Mouse (Mus musculus) gastrocnemius, postnatal 10 days (tissue): ENCODE measurements around the gene Smim24. TPM values are rescaled to one million over a fixed set of nuclear protein-coding genes. Genes with fewer than 3 reads are reported as not detected.

Experiments used
- DNase-seq: peaks from one replicate; pipeline ENCODE4 v3.0.0; 2021; ENCODE audit warnings: mixed read lengths
- total RNA-seq, 2 experiments: library from RNA; stranded (reverse); gene quantifications; 2 replicates each; pipeline ENCODE4 v1.2.3; 2021

Smim24 gene
- total RNA-seq, 2 experiments from 2014 or later = 0.65 TPM; not detected in 1

GRCm38 (mm10) chr10:81390678-81390965 lies 2.2 kb upstream of the Smim24 start:
- DNase-seq = no peak

GRCm38 (mm10) chr10:81392270-81392669 lies 581 bp upstream of the Smim24 start:
- no peak for DNase-seq

GRCm38 (mm10) chr10:81393456-81394063 lies 709 bp downstream of the Smim24 start:
- DNase-seq = no peak

- peak; percentile 75 for DNase-seq
These were observed 2.3 kb downstream of the Smim24 start for GRCm38 (mm10) chr10:81395127-81395526.

GRCm38 (mm10) chr10:81395865-81396264 lies 3.0 kb downstream of the Smim24 start:
- DNase-seq = no peak

- DNase-seq = no peak
These were observed 3.9 kb downstream of the Smim24 start for GRCm38 (mm10) chr10:81396749-81397148.

GRCm38 (mm10) chr10:81399296-81399695 lies 6.4 kb downstream of the Smim24 start:
- no peak for DNase-seq

- DNase-seq = no peak
These were observed 7.0 kb downstream of the Smim24 start for GRCm38 (mm10) chr10:81399798-81400308.

GRCm38 (mm10) chr10:81400371-81401204 lies 7.7 kb downstream of the Smim24 start:
- DNase-seq = no peak

- no peak for DNase-seq
These were observed 8.3 kb downstream of the Smim24 start for GRCm38 (mm10) chr10:81401205-81401520.

GRCm38 (mm10) chr10:81401521-81402226 lies 8.8 kb downstream of the Smim24 start:
- DNase-seq = peak; percentile 72

- DNase-seq = no peak
These were observed 9.4 kb downstream of the Smim24 start for GRCm38 (mm10) chr10:81402227-81402765.

GRCm38 (mm10) chr10:81403511-81403910 lies 10.7 kb downstream of the Smim24 start:
- DNase-seq = no peak

GRCm38 (mm10) chr10:81404082-81404481 lies 11.2 kb downstream of the Smim24 start:
- DNase-seq = no peak

GRCm38 (mm10) chr10:81404720-81405119 lies 11.9 kb downstream of the Smim24 start:
- no peak for DNase-seq

- no peak for DNase-seq
These were observed 12.8 kb downstream of the Smim24 start for GRCm38 (mm10) chr10:81405588-81406201.

GRCm38 (mm10) chr10:81406504-81407440 lies 13.9 kb downstream of the Smim24 start:
- no peak for DNase-seq

GRCm38 (mm10) chr10:81407539-81408423 lies 14.9 kb downstream of the Smim24 start:
- no peak for DNase-seq

- no peak for DNase-seq
These were observed 15.5 kb downstream of the Smim24 start for GRCm38 (mm10) chr10:81408424-81408729.

- DNase-seq = peak; percentile 88
These were observed 16.0 kb downstream of the Smim24 start for GRCm38 (mm10) chr10:81408871-81409291.
